Mouse (Mus musculus) skeletal muscle tissue, adult 2 months (tissue): ENCODE results near the gene Parm1.

Experiments
- DNase-seq: peaks from one replicate; pipeline ENCODE4 v3.0.0-alpha.2; 2012; ENCODE audit warnings: low read depth, low spot score

The Parm1 gene

GRCm38 (mm10) chr5:91574211-91574610 is 56.8 kb downstream of the Parm1 start:
- DNase-seq = no peak

- no peak for DNase-seq
These were observed 61.5 kb downstream of the Parm1 start for GRCm38 (mm10) chr5:91578924-91579323.

- no peak for DNase-seq
These were observed 64.4 kb downstream of the Parm1 start for GRCm38 (mm10) chr5:91581799-91582198.

- no peak for DNase-seq
These were observed 68.8 kb downstream of the Parm1 start for GRCm38 (mm10) chr5:91586206-91586605.

GRCm38 (mm10) chr5:91594083-91594482 is 76.7 kb downstream of the Parm1 start:
- no peak for DNase-seq

GRCm38 (mm10) chr5:91597216-91597615 is 79.8 kb downstream of the Parm1 start:
- no peak for DNase-seq

GRCm38 (mm10) chr5:91599801-91600200 is 82.4 kb downstream of the Parm1 start:
- DNase-seq = no peak

- DNase-seq = no peak
These were observed 85.9 kb downstream of the Parm1 start for GRCm38 (mm10) chr5:91603347-91603746.

- DNase-seq = peak; percentile 78
These were observed 86.5 kb downstream of the Parm1 start for GRCm38 (mm10) chr5:91603787-91604439.

- peak; percentile 44 for DNase-seq
These were observed 89.8 kb downstream of the Parm1 start for GRCm38 (mm10) chr5:91607234-91607633.

GRCm38 (mm10) chr5:91607841-91608240 is 90.4 kb downstream of the Parm1 start:
- DNase-seq = no peak

GRCm38 (mm10) chr5:91609041-91609440 is 91.6 kb downstream of the Parm1 start:
- DNase-seq = no peak

GRCm38 (mm10) chr5:91609511-91610300 is 92.3 kb downstream of the Parm1 start:
- no peak for DNase-seq

GRCm38 (mm10) chr5:91610499-91610898 is 93.1 kb downstream of the Parm1 start:
- DNase-seq = no peak

GRCm38 (mm10) chr5:91611589-91611988 is 94.2 kb downstream of the Parm1 start:
- no peak for DNase-seq

GRCm38 (mm10) chr5:91617331-91618233 is 100.2 kb downstream of the Parm1 start:
- peak; percentile 27 for DNase-seq

GRCm38 (mm10) chr5:91618661-91619173 is 101.3 kb downstream of the Parm1 start:
- no peak for DNase-seq

- no peak for DNase-seq
These were observed 103.8 kb downstream of the Parm1 start for GRCm38 (mm10) chr5:91621197-91621596.

- DNase-seq = no peak
These were observed 109.4 kb downstream of the Parm1 start for GRCm38 (mm10) chr5:91626823-91627222.

- DNase-seq = peak; percentile 63
These were observed 112.1 kb downstream of the Parm1 start for GRCm38 (mm10) chr5:91629472-91629871.

GRCm38 (mm10) chr5:91651330-91651729 is 133.9 kb downstream of the Parm1 start:
- no peak for DNase-seq
